Mouse (Mus musculus): Measurements from ENCODE around the gene Ebpl.

DNA sequence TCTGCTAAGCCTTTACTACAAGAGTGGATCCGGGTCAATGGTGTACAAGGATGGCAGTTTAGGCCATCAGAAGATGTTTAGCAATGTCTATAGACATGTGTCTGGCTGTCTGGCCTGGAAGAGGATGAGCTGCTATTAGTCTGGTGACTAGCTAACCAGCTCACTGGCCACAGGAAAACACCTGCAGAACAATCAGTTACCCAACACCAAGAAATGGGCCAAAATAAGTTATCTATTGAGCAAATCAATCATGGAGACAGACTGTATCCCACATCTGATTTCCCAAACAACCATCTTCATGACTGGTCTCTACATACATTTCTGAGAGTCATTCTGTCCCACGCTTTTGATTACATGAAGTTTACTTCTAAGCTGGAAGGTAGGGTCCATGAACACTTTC is 3.5 kb upstream of the Ebpl start:
- TF ChIP-seq ELF1 (IDR thresholded peaks at IDR 0.05; ENCODE audit: low read depth, low read length), result no peak
- no peak for TF ChIP-seq MAFK (IDR thresholded peaks at IDR 0.05; ENCODE audit: borderline replicate concordance, low read depth, low read length)
- no peak for TF ChIP-seq EP300 (IDR thresholded peaks at IDR 0.05; ENCODE audit: low read depth in 1 of 2, low read length in 2 of 2)

Data from MEL (cell line).